Mouse (Mus musculus): ENCODE results near the gene Gm31371. TPM values are rescaled to one million over a fixed set of nuclear protein-coding genes. Genes with fewer than 3 reads are reported as not detected.
"Not testable (repeated sequence)": the region's sequence is repeated elsewhere in the genome, so short reads cannot be mapped to it uniquely, and the experiment has no call there.

The Gm31371 gene
- not detected in 2 replicates for polyA plus RNA-seq (2015; fragmentation: Nextera tagmentation; extraction: Ambion mirVana)

DNA sequence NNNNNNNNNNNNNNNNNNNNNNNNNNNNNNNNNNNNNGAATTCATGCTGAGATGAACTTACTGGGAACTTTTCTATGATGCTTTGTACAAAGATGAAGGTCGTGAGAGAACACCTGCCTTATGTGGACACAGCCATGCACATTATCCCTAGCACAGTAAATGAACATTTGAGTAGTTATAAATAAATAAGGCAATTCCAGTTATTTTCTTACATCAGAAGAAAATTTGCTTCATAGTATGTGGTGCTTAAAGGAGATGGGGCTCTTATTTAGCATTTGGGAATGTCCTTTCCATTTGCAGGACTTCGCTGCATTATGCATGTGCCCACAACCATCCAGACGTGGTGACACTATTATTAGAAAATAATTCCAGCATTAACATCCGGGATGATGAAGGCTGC lies at the start of gene Gm31371:
Gene Gm31371 (plus strand): TSS at position 301 of the 400 bp plus-strand sequence.
- not testable (repeated sequence) for H3K4me3 ChIP-seq (ENCODE audit: low read depth, low read length); H3K27ac ChIP-seq (replicated peaks); H3K4me2 ChIP-seq (replicated peaks; ENCODE audit: low read depth); H3K9ac ChIP-seq (ENCODE audit: low read length); H3K36me3 ChIP-seq (ENCODE audit: control insufficient read depth, insufficient read depth, low read length); DNase-seq (ENCODE audit: low spot score); ATAC-seq (ENCODE audit: low FRiP score, low TSS enrichment); H3K27me3 ChIP-seq (ENCODE audit: control insufficient read depth, insufficient read depth, low read length); H3K4me1 ChIP-seq (replicated peaks; ENCODE audit: control insufficient read depth, insufficient read depth); H3K9me3 ChIP-seq (ENCODE audit: control insufficient read depth, low read length)
- 71% methylated on average over 2 of the region's 4 CpGs for WGBS

DNA sequence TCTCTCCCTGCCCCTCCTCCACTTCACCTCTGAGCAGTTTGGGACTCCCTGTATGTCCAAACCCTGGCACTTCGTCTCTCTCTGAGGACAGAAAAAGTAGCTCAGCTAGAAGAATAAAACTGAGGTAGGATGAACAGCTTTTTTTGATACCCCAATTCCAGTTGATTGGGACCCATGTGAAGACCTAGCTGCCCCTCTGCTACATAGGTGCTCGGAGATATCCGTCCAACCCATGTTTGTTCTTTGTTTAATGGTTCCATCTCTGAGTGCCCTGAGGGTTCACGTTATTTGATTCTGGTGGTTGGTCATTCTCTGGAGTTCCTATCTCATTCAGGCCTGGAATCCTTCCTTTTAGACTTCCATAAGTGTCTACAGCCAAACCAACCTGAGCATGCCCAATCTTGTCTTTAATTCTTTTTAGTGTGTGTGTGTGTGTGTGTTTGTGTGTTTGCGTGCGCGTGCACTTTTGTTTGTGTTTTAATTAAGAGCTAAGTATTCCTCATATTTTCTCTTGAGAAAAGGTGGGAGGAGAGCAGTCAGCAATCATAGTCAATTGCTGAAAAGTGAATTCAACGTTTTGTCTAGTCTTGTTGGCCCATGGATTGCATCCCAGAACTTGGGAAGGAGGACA lies 3.3 kb downstream of the Gm31371 start:
- DNase-seq (ENCODE audit: low spot score); H3K27ac ChIP-seq (replicated peaks); H3K27me3 ChIP-seq (ENCODE audit: control insufficient read depth, insufficient read depth, low read length); ATAC-seq (ENCODE audit: low FRiP score, low TSS enrichment); H3K36me3 ChIP-seq (ENCODE audit: control insufficient read depth, insufficient read depth, low read length); H3K4me2 ChIP-seq (replicated peaks; ENCODE audit: low read depth); H3K4me3 ChIP-seq (ENCODE audit: low read depth, low read length); H3K9ac ChIP-seq (ENCODE audit: low read length); H3K4me1 ChIP-seq (replicated peaks; ENCODE audit: control insufficient read depth, insufficient read depth); H3K9me3 ChIP-seq (ENCODE audit: control insufficient read depth, low read length): not testable (repeated sequence)
- WGBS: 81% methylated on average over 7 of the region's 8 CpGs

DNA sequence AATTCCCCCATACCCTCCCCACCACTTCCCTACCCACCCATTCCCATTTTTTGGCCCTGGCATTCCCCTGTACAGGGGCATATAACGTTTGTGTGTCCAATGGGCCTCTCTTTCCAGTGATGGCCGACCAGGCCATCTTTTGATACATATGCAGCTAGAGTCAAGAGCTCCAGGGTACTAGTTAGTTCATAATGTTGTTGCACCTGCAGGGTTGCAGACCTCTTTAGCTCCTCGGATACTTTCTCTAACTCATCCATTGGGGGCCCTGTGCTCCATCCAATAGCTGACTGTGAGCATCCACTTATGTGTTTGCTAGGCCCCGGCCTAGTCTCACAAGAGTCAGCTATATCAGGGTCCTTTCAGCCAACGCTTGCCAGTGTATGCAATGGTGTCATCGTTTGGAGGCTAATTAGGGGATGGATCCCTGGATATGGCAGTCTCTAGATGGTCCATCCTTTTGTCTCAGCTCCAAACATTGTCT lies 5.7 kb downstream of the Gm31371 start:
- WGBS: 78% methylated on average over 4 of the region's 6 CpGs
- H3K4me2 ChIP-seq (replicated peaks; ENCODE audit: low read depth); ATAC-seq (ENCODE audit: low FRiP score, low TSS enrichment); H3K4me3 ChIP-seq (ENCODE audit: low read depth, low read length); H3K9me3 ChIP-seq (ENCODE audit: control insufficient read depth, low read length); DNase-seq (ENCODE audit: low spot score); H3K9ac ChIP-seq (ENCODE audit: low read length); H3K4me1 ChIP-seq (replicated peaks; ENCODE audit: control insufficient read depth, insufficient read depth); H3K36me3 ChIP-seq (ENCODE audit: control insufficient read depth, insufficient read depth, low read length); H3K27me3 ChIP-seq (ENCODE audit: control insufficient read depth, insufficient read depth, low read length); H3K27ac ChIP-seq (replicated peaks): not testable (repeated sequence)

GRCm38 (mm10) chr8:19919086-19919485 lies 15.9 kb downstream of the Gm31371 start:
- not testable (repeated sequence) for DNase-seq (ENCODE audit: low spot score); ATAC-seq (ENCODE audit: low FRiP score, low TSS enrichment)
- 63% methylated on average over 2 of the region's 3 CpGs for WGBS

DNA sequence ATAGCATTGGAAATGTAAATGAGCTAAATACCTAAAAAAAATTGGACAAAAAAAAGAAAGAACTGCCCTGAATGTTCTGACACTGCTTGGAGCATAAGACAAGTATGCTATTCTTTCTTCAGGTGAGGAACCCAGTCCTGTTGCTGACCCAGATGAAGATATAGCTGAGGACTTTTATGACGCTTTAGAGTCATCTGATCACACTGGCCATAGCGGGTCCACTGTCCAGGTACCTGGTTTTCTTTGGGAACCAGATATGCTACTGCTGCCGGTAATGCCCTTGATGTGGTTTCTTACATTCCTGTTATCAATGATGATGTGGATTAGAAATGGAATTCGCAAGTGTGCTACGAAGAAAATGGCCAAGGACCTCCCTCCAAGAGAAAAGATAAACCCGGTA lies 31.1 kb downstream of the Gm31371 start:
- not testable (repeated sequence) for H3K9me3 ChIP-seq (ENCODE audit: control insufficient read depth, low read length); H3K9ac ChIP-seq (ENCODE audit: low read length); DNase-seq (ENCODE audit: low spot score); H3K27me3 ChIP-seq (ENCODE audit: control insufficient read depth, insufficient read depth, low read length); H3K36me3 ChIP-seq (ENCODE audit: control insufficient read depth, insufficient read depth, low read length); H3K4me3 ChIP-seq (ENCODE audit: low read depth, low read length); ATAC-seq (ENCODE audit: low FRiP score, low TSS enrichment); H3K27ac ChIP-seq (replicated peaks); H3K4me1 ChIP-seq (replicated peaks; ENCODE audit: control insufficient read depth, insufficient read depth); H3K4me2 ChIP-seq (replicated peaks; ENCODE audit: low read depth)
- WGBS: no CpG with 5 or more reads among the region's 6 CpGs

More at GRCm38 (mm10) chr8:19919086-19919485, 15.9 kb downstream of the Gm31371 start:
- H3K27me3 ChIP-seq (ENCODE audit: control insufficient read depth, insufficient read depth, low read length); H3K4me1 ChIP-seq (replicated peaks; ENCODE audit: control insufficient read depth, insufficient read depth); H3K27ac ChIP-seq (replicated peaks); H3K36me3 ChIP-seq (ENCODE audit: control insufficient read depth, insufficient read depth, low read length); H3K9ac ChIP-seq (ENCODE audit: low read length); H3K4me3 ChIP-seq (ENCODE audit: low read depth, low read length); H3K9me3 ChIP-seq (ENCODE audit: control insufficient read depth, low read length); H3K4me2 ChIP-seq (replicated peaks; ENCODE audit: low read depth): not testable (repeated sequence)

- H3K27ac ChIP-seq (replicated peaks); H3K9me3 ChIP-seq (ENCODE audit: control insufficient read depth, low read length); H3K9ac ChIP-seq (ENCODE audit: low read length); H3K4me1 ChIP-seq (replicated peaks; ENCODE audit: control insufficient read depth, insufficient read depth); H3K36me3 ChIP-seq (ENCODE audit: control insufficient read depth, insufficient read depth, low read length); H3K27me3 ChIP-seq (ENCODE audit: control insufficient read depth, insufficient read depth, low read length); ATAC-seq (ENCODE audit: low FRiP score, low TSS enrichment); H3K4me3 ChIP-seq (ENCODE audit: low read depth, low read length); DNase-seq (ENCODE audit: low spot score); H3K4me2 ChIP-seq (replicated peaks; ENCODE audit: low read depth): not testable (repeated sequence)
- 66% methylated on average over 1 of the region's 2 CpGs for WGBS
These were observed 32.4 kb downstream of the Gm31371 start for GRCm38 (mm10) chr8:19935541-19936030.
